Mouse (Mus musculus) forebrain, embryonic 13.5 days (tissue): ENCODE data around the gene Fam240a. TPM values are rescaled to one million over a fixed set of nuclear protein-coding genes. Genes with fewer than 3 reads are reported as not detected.

ENCODE experiments used
- ATAC-seq: fragments of 200-750 bp; cut with Nextera tagmentation; 2 replicates; pipeline ENCODE4 v1.8.0; 2017
- H3K27ac ChIP-seq: fragments of 300-500 bp; sonication (generic); 2 replicates; pipeline ENCODE4 v1.5.1; 2015; ENCODE audit warnings: inconsistent platforms, mild to moderate bottlenecking, moderate library complexity
- H3K27me3 ChIP-seq: fragments of 300-500 bp; sonication (generic); 2 replicates; pipeline ENCODE4 v1.6.1; 2015; ENCODE audit warnings: mild to moderate bottlenecking, inconsistent platforms
- H3K36me3 ChIP-seq: fragments of 300-500 bp; sonication (generic); 2 replicates; pipeline ENCODE4 v1.6.1; 2015; ENCODE audit warnings: mild to moderate bottlenecking, inconsistent platforms; ENCODE audit not compliant: poor library complexity, severe bottlenecking
- H3K4me1 ChIP-seq: fragments of 300-500 bp; sonication (generic); 2 replicates; pipeline ENCODE4 v1.6.1; 2015; ENCODE audit warnings: inconsistent platforms
- H3K4me2 ChIP-seq: fragments of 300-500 bp; sonication (generic); 2 replicates; pipeline ENCODE4 v1.6.1; 2015; ENCODE audit warnings: inconsistent platforms, mild to moderate bottlenecking, moderate library complexity
- H3K4me3 ChIP-seq: fragments of 300-500 bp; sonication (generic); 2 replicates; pipeline ENCODE4 v1.5.1; 2015; ENCODE audit warnings: mild to moderate bottlenecking, inconsistent platforms
- H3K9ac ChIP-seq: fragments of 300-500 bp; sonication (generic); 2 replicates; pipeline ENCODE4 v1.6.1; 2015; ENCODE audit warnings: mild to moderate bottlenecking, inconsistent platforms
- H3K9me3 ChIP-seq: fragments of 300-500 bp; sonication (generic); replicated peaks from 2 replicates; pipeline ENCODE4 v1.6.1; 2016; ENCODE audit warnings: inconsistent platforms
- WGBS: fragments of 180-500 bp; shearing (Covaris S2); methylation state at CpG from one replicate; pipeline ENCODE4 v1.1.7; 2015; 5-methylcytosine and 5-hydroxymethylcytosine counted together
- polyA plus RNA-seq: library from polyadenylated mRNA; unstranded; fragments of >200 nt; fragmentation: Nextera tagmentation; extraction: Ambion mirVana; gene quantifications from 2 replicates; pipeline ENCODE4 v1.2.1, GENCODE M21; 2015

Gene Fam240a
- polyA plus RNA-seq, 1 experiment from 2014 or later = not detected

GRCm38 (mm10) chr9:110937506-110938490, 21.1 kb upstream of the Fam240a start:
- Histone ChIP-seq H3K4me3 (no peak overlapping the region), H3K4me2 (no peak overlapping the region), H3K36me3 (no peaks in the 10 kb centered on the region), H3K27ac (no peak overlapping the region), H3K9ac (no peak overlapping the region), H3K9me3 (no peaks in the 10 kb centered on the region), H3K4me1 (no peaks in the 10 kb centered on the region), H3K27me3 (no peaks in the 10 kb centered on the region)
- ATAC-seq = no peak
- WGBS = 85% methylated on average over 12 of the region's 12 CpGs

- Histone ChIP-seq H3K36me3 (no peaks in the 10 kb centered on the region), H3K4me1 (no peaks in the 10 kb centered on the region), H3K4me3 (no peak overlapping the region), H3K9me3 (no peaks in the 10 kb centered on the region), H3K27me3 (no peaks in the 10 kb centered on the region), H3K27ac (no peak overlapping the region), H3K4me2 (no peak overlapping the region), H3K9ac (no peak overlapping the region)
- WGBS = 86% methylated on average over 7 of the region's 7 CpGs
- no peak for ATAC-seq
Measured at GRCm38 (mm10) chr9:110935941-110936340, 19.3 kb upstream of the Fam240a start.

GRCm38 (mm10) chr9:110933850-110934437, 17.3 kb upstream of the Fam240a start:
- Histone ChIP-seq H3K9ac (no peak overlapping the region), H3K4me3 (no peak overlapping the region), H3K27ac (peak overlapping the region; percentile 19), H3K9me3 (no peaks in the 10 kb centered on the region), H3K4me1 (no peaks in the 10 kb centered on the region), H3K4me2 (no peak overlapping the region), H3K27me3 (no peaks in the 10 kb centered on the region), H3K36me3 (no peaks in the 10 kb centered on the region)
- whole genome bisulfite sequencing = 81% methylated on average over 12 of the region's 12 CpGs
- no peak for ATAC-seq

GRCm38 (mm10) chr9:110931573-110931972, 14.9 kb upstream of the Fam240a start:
- Histone ChIP-seq H3K4me3 (no peak overlapping the region), H3K9me3 (no peaks in the 10 kb centered on the region), H3K9ac (no peak overlapping the region), H3K27ac (no peak overlapping the region), H3K36me3 (no peaks in the 10 kb centered on the region), H3K4me2 (no peak overlapping the region), H3K4me1 (no peaks in the 10 kb centered on the region), H3K27me3 (no peaks in the 10 kb centered on the region)
- WGBS = 75% methylated on average over 6 of the region's 6 CpGs
- no peak for ATAC-seq

GRCm38 (mm10) chr9:110922759-110923158, 6.1 kb upstream of the Fam240a start:
- no peaks in the 10 kb centered on the region for H3K36me3 ChIP-seq
- H3K27me3 ChIP-seq = no peaks in the 10 kb centered on the region
- whole genome bisulfite sequencing = 21% methylated on average over 7 of the region's 7 CpGs
- no peak for ATAC-seq
- no peaks in the 10 kb centered on the region for H3K4me1 ChIP-seq
- H3K4me2 ChIP-seq = no peak overlapping the region
- no peak overlapping the region for H3K4me3 ChIP-seq
- no peak overlapping the region for H3K9ac ChIP-seq
- no peaks in the 10 kb centered on the region for H3K9me3 ChIP-seq
- no peak overlapping the region for H3K27ac ChIP-seq

GRCm38 (mm10) chr9:110920665-110921419, 4.2 kb upstream of the Fam240a start:
- Histone ChIP-seq H3K4me2 (no peak overlapping the region), H3K9ac (no peak overlapping the region), H3K27me3 (no peaks in the 10 kb centered on the region), H3K27ac (no peak overlapping the region), H3K4me3 (no peak overlapping the region), H3K36me3 (no peaks in the 10 kb centered on the region), H3K9me3 (no peaks in the 10 kb centered on the region), H3K4me1 (no peaks in the 10 kb centered on the region)
- ATAC-seq = no peak
- 71% methylated on average over 15 of the region's 15 CpGs for WGBS

GRCm38 (mm10) chr9:110915466-110915865, 1.2 kb downstream of the Fam240a start:
- H3K27me3 ChIP-seq = no peaks in the 10 kb centered on the region
- no peak overlapping the region for H3K4me2 ChIP-seq
- H3K9ac ChIP-seq = no peak overlapping the region
- WGBS = 69% methylated on average over 8 of the region's 8 CpGs
- no peaks in the 10 kb centered on the region for H3K36me3 ChIP-seq
- no peak overlapping the region for H3K27ac ChIP-seq
- H3K4me1 ChIP-seq = no peaks in the 10 kb centered on the region
- H3K4me3 ChIP-seq = no peak overlapping the region
- no peaks in the 10 kb centered on the region for H3K9me3 ChIP-seq
- no peak for ATAC-seq

- Histone ChIP-seq H3K36me3 (no peaks in the 10 kb centered on the region), H3K4me3 (no peak overlapping the region), H3K4me2 (no peak overlapping the region), H3K9ac (no peak overlapping the region), H3K9me3 (no peaks in the 10 kb centered on the region), H3K27ac (no peak overlapping the region), H3K4me1 (no peaks in the 10 kb centered on the region), H3K27me3 (no peaks in the 10 kb centered on the region)
- no peak for ATAC-seq
- WGBS = 60% methylated on average over 21 of the region's 21 CpGs
Measured at GRCm38 (mm10) chr9:110914631-110915236, 1.9 kb downstream of the Fam240a start.

GRCm38 (mm10) chr9:110909371-110909967, 7.2 kb downstream of the Fam240a start:
- no peaks in the 10 kb centered on the region; the same call in 1 of the 2 replicates for H3K27me3 ChIP-seq
- WGBS = 79% methylated on average over 6 of the region's 6 CpGs
- no peak overlapping the region for H3K9ac ChIP-seq
- H3K4me1 ChIP-seq = no peaks in the 10 kb centered on the region
- no peak overlapping the region for H3K4me3 ChIP-seq
- no peaks in the 10 kb centered on the region for H3K36me3 ChIP-seq
- no peak overlapping the region for H3K4me2 ChIP-seq
- H3K9me3 ChIP-seq = no peaks in the 10 kb centered on the region
- ATAC-seq = no peak
- H3K27ac ChIP-seq = no peak overlapping the region

- Histone ChIP-seq H3K4me1 (no peaks in the 10 kb centered on the region), H3K4me3 (no peak overlapping the region), H3K36me3 (no peaks in the 10 kb centered on the region), H3K27ac (no peak overlapping the region), H3K9ac (no peak overlapping the region), H3K9me3 (no peaks in the 10 kb centered on the region), H3K27me3 (no peaks in the 10 kb centered on the region; the same call in 1 of the 2 replicates), H3K4me2 (no peak overlapping the region)
- WGBS = over 99% methylated on average over 3 of the region's 3 CpGs
- no peak for ATAC-seq
Measured at GRCm38 (mm10) chr9:110908631-110909016, 8.0 kb downstream of the Fam240a start.

- no peaks in the 10 kb centered on the region for H3K4me1 ChIP-seq
- H3K36me3 ChIP-seq = no peaks in the 10 kb centered on the region
- H3K27ac ChIP-seq = no peak overlapping the region
- no peaks in the 10 kb centered on the region; the same call in 1 of the 2 replicates for H3K27me3 ChIP-seq
- H3K4me2 ChIP-seq = no peak overlapping the region
- no peak for ATAC-seq
- no peak overlapping the region for H3K9ac ChIP-seq
- H3K4me3 ChIP-seq = no peak overlapping the region
- WGBS = 82% methylated on average over 4 of the region's 4 CpGs
- no peaks in the 10 kb centered on the region for H3K9me3 ChIP-seq
Measured at GRCm38 (mm10) chr9:110907838-110908630, 8.6 kb downstream of the Fam240a start.
